Mouse (Mus musculus): Measurements from ENCODE around the gene Lrig1. TPM values are rescaled to one million over a fixed set of nuclear protein-coding genes. Genes with fewer than 3 reads are reported as not detected.

Lrig1 gene
- polyA plus RNA-seq, 1 experiment: 34.6 TPM

- TF ChIP-seq POLR2A (IDR thresholded peaks at IDR 0.05; ENCODE audit: low read depth, low read length) (no peak), CTCF (IDR thresholded peaks at IDR 0.05; ENCODE audit: borderline replicate concordance, insufficient read depth, low read length) (no peak)
- Histone ChIP-seq H3K4me3 (ENCODE audit: insufficient read depth, low read length) (no peak overlapping the region), H3K4me1 (ENCODE audit: control insufficient read depth, insufficient read depth, low read length) (peaks cover 24% of the 10 kb centered on the region), H3K27ac (ENCODE audit: insufficient read depth, low read length) (no peak overlapping the region)
These were observed 68.7 kb downstream of the Lrig1 start for GRCm38 (mm10) chr6:94631051-94631778.

GRCm38 (mm10) chr6:94628787-94629186 is 71.2 kb downstream of the Lrig1 start:
- Histone ChIP-seq H3K4me1 (ENCODE audit: control insufficient read depth, insufficient read depth, low read length) (peaks cover 20% of the 10 kb centered on the region), H3K27ac (ENCODE audit: insufficient read depth, low read length) (peak overlapping the region; percentile 38), H3K4me3 (ENCODE audit: insufficient read depth, low read length) (no peak overlapping the region)
- TF ChIP-seq POLR2A (IDR thresholded peaks at IDR 0.05; ENCODE audit: low read depth, low read length): no peak
- TF ChIP-seq CTCF (IDR thresholded peaks at IDR 0.05; ENCODE audit: borderline replicate concordance, insufficient read depth, low read length): no peak

- Histone ChIP-seq H3K27ac (ENCODE audit: insufficient read depth, low read length) (peak overlapping the region; percentile 38), H3K4me1 (ENCODE audit: control insufficient read depth, insufficient read depth, low read length) (peaks cover 20% of the 10 kb centered on the region), H3K4me3 (ENCODE audit: insufficient read depth, low read length) (no peak overlapping the region)
- no peak for TF ChIP-seq CTCF (IDR thresholded peaks at IDR 0.05; ENCODE audit: borderline replicate concordance, insufficient read depth, low read length)
These were observed 72.0 kb downstream of the Lrig1 start for GRCm38 (mm10) chr6:94627714-94628595.

- H3K27ac ChIP-seq (ENCODE audit: insufficient read depth, low read length): peak overlapping the region; percentile 74
- H3K4me1 ChIP-seq (ENCODE audit: control insufficient read depth, insufficient read depth, low read length): peaks cover 20% of the 10 kb centered on the region
- no peak overlapping the region for H3K4me3 ChIP-seq (ENCODE audit: insufficient read depth, low read length)
- TF ChIP-seq CTCF (IDR thresholded peaks at IDR 0.05; ENCODE audit: borderline replicate concordance, insufficient read depth, low read length) (no peak), POLR2A (IDR thresholded peaks at IDR 0.05; ENCODE audit: low read depth, low read length) (no peak)
These were observed 73.2 kb downstream of the Lrig1 start for GRCm38 (mm10) chr6:94626807-94627206.

- no peak for TF ChIP-seq POLR2A (IDR thresholded peaks at IDR 0.05; ENCODE audit: low read depth, low read length)
- no peak for TF ChIP-seq CTCF (IDR thresholded peaks at IDR 0.05; ENCODE audit: borderline replicate concordance, insufficient read depth, low read length)
- peak overlapping the region; percentile 74 for H3K27ac ChIP-seq (ENCODE audit: insufficient read depth, low read length)
- H3K4me3 ChIP-seq (ENCODE audit: insufficient read depth, low read length): no peak overlapping the region
- peaks cover 20% of the 10 kb centered on the region for H3K4me1 ChIP-seq (ENCODE audit: control insufficient read depth, insufficient read depth, low read length)
These were observed 74.1 kb downstream of the Lrig1 start for GRCm38 (mm10) chr6:94625896-94626295.

- Histone ChIP-seq H3K4me3 (ENCODE audit: insufficient read depth, low read length) (no peak overlapping the region), H3K4me1 (ENCODE audit: control insufficient read depth, insufficient read depth, low read length) (peaks cover 16% of the 10 kb centered on the region)
- TF ChIP-seq POLR2A (IDR thresholded peaks at IDR 0.05; ENCODE audit: low read depth, low read length): no peak
- no peak for TF ChIP-seq CTCF (IDR thresholded peaks at IDR 0.05; ENCODE audit: borderline replicate concordance, insufficient read depth, low read length)
These were observed 75.4 kb downstream of the Lrig1 start for GRCm38 (mm10) chr6:94624543-94624942.

GRCm38 (mm10) chr6:94622983-94623382 is 77.0 kb downstream of the Lrig1 start:
- Histone ChIP-seq H3K4me1 (ENCODE audit: control insufficient read depth, insufficient read depth, low read length) (peaks cover 8% of the 10 kb centered on the region), H3K27ac (ENCODE audit: insufficient read depth, low read length) (no peak overlapping the region), H3K4me3 (ENCODE audit: insufficient read depth, low read length) (no peak overlapping the region)
- TF ChIP-seq CTCF (IDR thresholded peaks at IDR 0.05; ENCODE audit: borderline replicate concordance, insufficient read depth, low read length) (peak; percentile 84; the same call in 1 of the 2 replicates), POLR2A (IDR thresholded peaks at IDR 0.05; ENCODE audit: low read depth, low read length) (no peak)

More at GRCm38 (mm10) chr6:94624543-94624942, 75.4 kb downstream of the Lrig1 start:
- no peak overlapping the region for H3K27ac ChIP-seq (ENCODE audit: insufficient read depth, low read length)

- H3K27ac ChIP-seq (ENCODE audit: insufficient read depth, low read length): no peak overlapping the region
- no peak overlapping the region for H3K4me3 ChIP-seq (ENCODE audit: insufficient read depth, low read length)
- TF ChIP-seq POLR2A (IDR thresholded peaks at IDR 0.05; ENCODE audit: low read depth, low read length): no peak
- no peak for TF ChIP-seq CTCF (IDR thresholded peaks at IDR 0.05; ENCODE audit: borderline replicate concordance, insufficient read depth, low read length)
These were observed 79.1 kb downstream of the Lrig1 start for GRCm38 (mm10) chr6:94620801-94621301.

GRCm38 (mm10) chr6:94620287-94620686 is 79.7 kb downstream of the Lrig1 start:
- no peak for TF ChIP-seq CTCF (IDR thresholded peaks at IDR 0.05; ENCODE audit: borderline replicate concordance, insufficient read depth, low read length)
- TF ChIP-seq POLR2A (IDR thresholded peaks at IDR 0.05; ENCODE audit: low read depth, low read length): no peak
- no peak overlapping the region for H3K4me3 ChIP-seq (ENCODE audit: insufficient read depth, low read length)
- no peak overlapping the region for H3K27ac ChIP-seq (ENCODE audit: insufficient read depth, low read length)
- no peaks in the 10 kb centered on the region for H3K4me1 ChIP-seq (ENCODE audit: control insufficient read depth, insufficient read depth, low read length)

More at GRCm38 (mm10) chr6:94620801-94621301, 79.1 kb downstream of the Lrig1 start:
- H3K4me1 ChIP-seq (ENCODE audit: control insufficient read depth, insufficient read depth, low read length): peaks cover under 1% of the 10 kb centered on the region; the same call in 1 of the 2 replicates
